Mouse (Mus musculus) heart, postnatal 10 days (tissue): ENCODE measurements around the gene Pld4. TPM values are rescaled to one million over a fixed set of nuclear protein-coding genes. Genes with fewer than 3 reads are reported as not detected.

Experiments used
- DNase-seq, 2 experiments: peaks; one replicate each; pipeline ENCODE4 v3.0.0; 2021
- intact Hi-C: fragments of 180-260 bp; cut with DNase I; formaldehyde crosslinking; loops from one replicate; pipeline ENCODE4 v1.15.1; 2025
- total RNA-seq, 2 experiments: library from RNA; stranded (reverse); gene quantifications; 2 replicates each; pipeline ENCODE4 v1.2.3; 2021

Gene Pld4
- total RNA-seq, 2 experiments from 2014 or later: 5.7 to 5.8 TPM

- intact Hi-C loops: no loop called here
- no peak for DNase-seq
These were observed 22.7 kb upstream of the Pld4 start for GRCm38 (mm10) chr12:112737761-112738160.

GRCm38 (mm10) chr12:112738281-112739022, 22.0 kb upstream of the Pld4 start:
- intact Hi-C loops: no loop called here
- DNase-seq: no peak

- intact Hi-C loops: no loop called here
- no peak for DNase-seq
These were observed 21.4 kb upstream of the Pld4 start for GRCm38 (mm10) chr12:112739023-112739568.

DNA sequence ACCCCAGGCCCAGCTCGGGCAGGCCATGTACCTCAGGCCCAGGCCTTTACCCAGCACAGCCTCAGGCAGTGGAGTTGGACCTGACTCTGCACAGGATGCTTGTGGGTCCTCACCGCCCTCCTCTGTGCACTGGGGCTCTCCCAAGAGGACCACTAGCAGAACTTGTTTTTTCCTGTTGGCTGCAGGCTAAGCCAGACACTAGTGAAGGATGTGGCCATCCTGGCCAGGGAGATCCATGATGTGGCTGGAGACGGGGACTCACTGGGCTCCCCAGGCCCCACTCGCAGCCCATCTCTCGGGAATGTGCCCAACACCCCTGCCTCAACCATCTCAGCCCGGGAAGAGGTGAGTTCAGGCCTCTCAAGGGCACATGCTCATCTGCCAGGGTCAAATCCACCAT, 17.7 kb upstream of the Pld4 start:
- intact Hi-C loops: loop anchor here (2.0 kb wide), 1 partner anchor 52 kb away; no protein-coding TSS in a partner anchor
- DNase-seq: peak in 1 of 2 experiments; percentile 65

DNA sequence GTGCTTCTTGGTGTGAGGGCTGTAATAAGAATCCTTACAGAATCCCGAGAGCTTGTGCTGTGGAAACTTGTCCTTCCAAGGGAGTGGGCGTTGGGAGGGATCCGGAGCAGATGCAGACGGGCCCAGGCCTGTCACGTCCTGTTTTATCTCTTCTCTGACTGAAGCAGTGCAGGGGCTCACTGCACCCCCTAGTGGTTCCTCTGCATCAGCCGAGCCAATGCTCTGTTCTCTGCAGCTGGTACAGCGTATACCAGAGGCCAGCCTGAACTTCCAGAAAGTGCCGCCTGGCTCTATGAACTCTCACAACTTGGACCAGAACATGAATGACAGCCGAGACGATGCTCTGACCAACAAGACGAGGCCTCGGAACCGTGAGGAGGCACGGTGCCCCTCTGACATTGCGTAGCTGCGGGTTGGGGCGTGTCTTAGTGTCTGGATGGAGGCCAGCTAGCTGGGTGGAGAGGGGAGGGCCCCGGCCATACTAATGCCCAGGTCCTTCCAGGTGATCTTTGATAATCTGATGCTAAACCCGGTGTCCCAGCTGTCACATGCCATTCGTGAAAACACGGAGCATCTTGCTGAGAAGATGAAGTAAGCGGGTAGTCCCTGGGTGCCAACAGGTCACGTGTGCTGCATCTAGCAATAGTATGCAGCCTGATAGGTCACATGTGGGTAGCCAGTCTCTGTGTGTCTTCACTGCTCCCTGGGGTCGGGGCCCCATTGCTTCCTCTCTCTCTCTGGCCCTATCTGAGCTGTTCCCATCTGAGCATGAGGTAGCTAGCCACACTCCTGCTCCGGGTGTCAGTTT, 17.1 kb upstream of the Pld4 start:
- intact Hi-C loops: loop anchor here (2.0 kb wide), 1 partner anchor 51 kb away; no protein-coding TSS in a partner anchor
- peak; percentile 92 for DNase-seq

- no peak for DNase-seq
- intact Hi-C loops: no loop called here
These were observed 16.2 kb upstream of the Pld4 start for GRCm38 (mm10) chr12:112744211-112744610.

- intact Hi-C loops: no loop called here
- no peak for DNase-seq
These were observed 15.4 kb upstream of the Pld4 start for GRCm38 (mm10) chr12:112744891-112745580.

- intact Hi-C loops: loop anchor here (1.0 to 2.0 kb wide), 2 partner anchors 55 to 99 kb away; no protein-coding TSS in a partner anchor
- DNase-seq: no peak
These were observed 14.7 kb upstream of the Pld4 start for GRCm38 (mm10) chr12:112745716-112746115.

DNA sequence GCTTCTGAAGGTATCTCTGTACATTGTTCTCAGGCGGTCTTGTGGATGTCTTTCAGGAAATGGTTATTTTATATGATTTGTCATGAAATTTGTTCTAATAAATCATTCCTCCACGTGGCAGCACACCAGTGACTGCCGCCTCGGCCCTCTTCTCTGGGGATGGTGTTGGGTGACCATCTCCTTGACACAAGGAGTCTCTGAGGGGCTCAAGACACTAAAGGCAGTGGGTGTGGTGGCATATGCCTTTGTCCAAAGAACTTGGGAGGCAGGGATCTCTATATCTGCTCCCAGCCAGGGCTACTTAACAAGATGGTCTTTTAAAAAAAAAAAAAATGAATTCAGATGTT, 14.0 kb upstream of the Pld4 start:
- DNase-seq: no peak
- intact Hi-C loops: loop anchor here (1.0 to 2.0 kb wide), 2 partner anchors 54 to 98 kb away; no protein-coding TSS in a partner anchor

DNA sequence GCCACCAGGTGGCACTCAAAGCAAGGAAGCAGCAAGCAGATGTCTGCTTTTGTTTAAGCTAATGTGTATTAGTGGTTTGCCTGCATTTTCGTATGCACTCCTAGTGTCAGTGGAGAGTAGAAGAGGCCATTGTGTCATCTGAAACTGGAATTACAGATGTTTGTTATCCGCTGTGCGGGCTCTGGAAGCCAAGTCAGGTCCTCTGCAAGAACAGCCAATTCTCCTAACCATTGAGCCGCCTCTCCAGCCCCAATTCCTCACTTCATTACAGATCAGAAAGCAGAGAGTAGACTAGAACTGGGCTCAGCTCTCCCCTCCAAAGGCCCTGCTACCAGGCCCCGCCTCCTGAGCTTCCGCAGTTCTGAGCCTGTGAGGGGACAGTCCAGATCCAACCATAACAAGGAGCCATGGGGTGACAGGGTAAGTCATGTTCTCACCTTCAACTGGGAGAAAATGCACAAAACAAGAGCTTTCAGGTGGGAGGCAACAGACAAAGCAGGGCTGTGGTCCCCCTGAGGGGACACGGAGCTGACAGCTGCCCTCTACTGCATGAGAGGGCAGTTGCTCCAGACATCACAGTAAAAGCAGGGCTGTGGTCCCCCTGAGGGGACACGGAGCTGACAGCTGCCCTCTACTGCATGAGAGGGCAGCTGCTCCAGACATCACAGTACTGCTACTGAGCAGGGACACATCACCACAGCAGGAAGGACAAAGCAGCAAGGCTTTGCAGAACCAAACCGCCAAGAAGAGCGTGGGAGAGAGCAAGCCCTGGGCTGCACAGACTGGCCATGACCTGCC, 13.4 kb upstream of the Pld4 start:
- intact Hi-C loops: loop anchor here (1.0 to 2.0 kb wide), 2 partner anchors 54 to 97 kb away; no protein-coding TSS in a partner anchor
- peak; percentile 64 to 77 for DNase-seq

- intact Hi-C loops: loop anchor here (2.0 kb wide), 1 partner anchor 53 kb away; no protein-coding TSS in a partner anchor
- no peak for DNase-seq
These were observed 12.9 kb upstream of the Pld4 start for GRCm38 (mm10) chr12:112747606-112747970.

- intact Hi-C loops: no loop called here
- no peak for DNase-seq
These were observed 9.5 kb upstream of the Pld4 start for GRCm38 (mm10) chr12:112750976-112751375.

GRCm38 (mm10) chr12:112752399-112752798, 8.1 kb upstream of the Pld4 start:
- DNase-seq: no peak

GRCm38 (mm10) chr12:112755900-112756299, 4.6 kb upstream of the Pld4 start:
- DNase-seq: no peak
- intact Hi-C loops: no loop called here

More at GRCm38 (mm10) chr12:112752399-112752798, 8.1 kb upstream of the Pld4 start:
- intact Hi-C loops: no loop called here

DNA sequence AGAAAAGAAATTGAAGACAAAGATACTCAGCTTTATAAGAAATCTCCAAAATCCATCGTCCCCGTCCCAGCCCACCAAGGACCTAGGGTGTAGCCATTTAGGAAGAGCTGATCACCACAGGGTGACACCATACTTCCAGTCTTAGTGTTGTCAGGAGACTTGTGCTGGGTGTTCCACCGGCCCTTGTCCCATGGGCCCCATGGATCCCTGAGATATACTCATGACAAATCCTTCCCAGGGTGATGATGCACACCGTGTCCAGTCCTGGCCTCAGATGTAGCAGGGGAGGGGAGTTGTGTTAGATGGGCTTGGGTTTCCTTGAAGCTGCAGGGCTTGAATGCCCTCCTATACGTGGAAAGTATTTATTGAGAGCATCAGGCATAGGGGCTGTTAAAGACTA, 2.6 kb upstream of the Pld4 start:
- intact Hi-C loops: no loop called here
- DNase-seq: no peak

DNA sequence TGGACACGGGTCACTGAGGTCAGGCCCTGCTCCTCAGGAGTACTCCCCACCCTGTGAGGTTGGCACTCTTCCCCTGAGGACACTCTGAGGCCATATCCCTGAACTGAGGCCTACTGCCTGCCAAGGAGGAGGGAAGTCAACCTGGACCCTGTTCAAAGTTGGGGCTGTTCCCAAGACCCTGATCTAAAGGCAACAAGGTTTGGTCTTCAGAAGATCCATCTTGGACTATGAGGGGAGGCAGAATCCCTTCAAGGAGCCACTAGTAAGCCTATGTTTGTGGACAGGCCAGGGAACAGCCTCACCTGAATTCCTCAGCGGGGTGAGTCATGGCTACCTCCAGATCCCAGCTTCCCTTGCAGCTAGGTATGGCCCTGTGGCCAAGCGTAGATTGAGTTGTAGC, 984 bp upstream of the Pld4 start:
- intact Hi-C loops: no loop called here
- no peak for DNase-seq

DNA sequence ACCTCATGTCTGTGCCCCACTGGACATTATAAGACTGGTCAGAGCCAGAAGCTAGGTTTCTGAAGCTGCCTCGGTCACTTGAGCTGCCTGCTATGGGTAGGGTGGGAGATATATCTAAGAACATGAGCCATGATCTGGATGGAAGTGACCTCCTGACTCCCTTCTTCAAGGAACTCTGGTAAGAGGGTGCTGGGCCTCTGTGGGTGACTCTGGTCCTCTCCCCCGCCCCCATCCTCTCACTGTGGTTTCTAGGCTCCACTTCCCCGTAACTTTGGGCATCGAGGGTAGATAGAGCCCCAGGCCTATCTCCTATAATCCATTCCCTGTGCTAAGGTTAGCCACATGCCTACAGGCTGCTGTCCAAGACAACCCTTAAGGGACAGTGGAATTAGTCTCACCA, 956 bp downstream of the Pld4 start:
- no peak for DNase-seq
- intact Hi-C loops: no loop called here

- intact Hi-C loops: no loop called here
- DNase-seq: no peak
These were observed 1.6 kb downstream of the Pld4 start for GRCm38 (mm10) chr12:112762018-112762417.

- intact Hi-C loops: no loop called here
- no peak for DNase-seq
These were observed 2.7 kb downstream of the Pld4 start for GRCm38 (mm10) chr12:112763176-112763575.

GRCm38 (mm10) chr12:112764141-112764540, 3.7 kb downstream of the Pld4 start:
- no peak for DNase-seq
- intact Hi-C loops: no loop called here
